Mouse (Mus musculus): ENCODE measurements around the gene Numb.

Gene Numb

GRCm38 (mm10) chr12:83852512-83853213 lies 69.1 kb downstream of the Numb start:
- no peak for DNase-seq (ENCODE audit: low spot score)

DNA sequence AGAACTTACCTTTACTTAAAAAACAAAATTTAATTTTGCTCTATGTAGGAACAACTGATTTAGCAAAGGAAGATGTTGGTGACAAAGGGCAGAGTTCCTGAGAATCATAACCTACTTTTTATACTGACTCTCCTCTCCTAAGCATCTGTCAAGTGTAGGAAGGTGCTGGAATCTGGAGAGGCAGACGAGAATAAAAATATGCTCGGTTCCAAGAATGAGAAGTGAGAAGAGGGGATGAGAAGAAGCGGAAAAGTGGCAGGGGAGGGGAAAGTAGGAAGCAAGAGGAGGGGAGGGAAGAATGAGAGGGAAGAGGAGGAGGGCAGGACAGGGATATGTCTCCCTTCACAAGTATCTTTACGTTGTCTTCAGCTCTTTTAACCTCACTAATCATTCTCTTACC lies 71.4 kb downstream of the Numb start:
- no peak for DNase-seq (ENCODE audit: low spot score)

GRCm38 (mm10) chr12:83848595-83849231 lies 73.0 kb downstream of the Numb start:
- DNase-seq (ENCODE audit: low spot score) = no peak

DNA sequence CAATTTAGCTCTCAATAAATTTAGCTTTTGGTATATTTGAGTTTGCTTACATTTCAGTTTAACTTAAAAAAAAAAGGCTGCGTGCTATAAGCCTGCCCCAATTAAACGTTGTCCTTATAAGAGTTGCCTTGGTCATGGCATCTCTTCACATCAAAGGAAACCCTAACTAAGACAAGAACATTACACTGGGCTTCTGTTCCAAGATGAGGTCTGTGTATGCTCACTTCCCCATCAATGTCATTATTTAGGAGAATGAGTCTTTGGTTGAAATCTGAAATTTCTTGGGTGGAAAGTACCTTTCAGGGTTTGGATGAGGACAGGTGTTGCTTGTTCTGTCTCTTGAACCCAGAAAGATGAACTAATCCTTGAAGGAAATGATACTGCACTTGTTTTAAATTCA lies 73.9 kb downstream of the Numb start:
- no peak for DNase-seq (ENCODE audit: low spot score)

GRCm38 (mm10) chr12:83842678-83843440 lies 78.9 kb downstream of the Numb start:
- no peak for DNase-seq (ENCODE audit: low spot score)

DNA sequence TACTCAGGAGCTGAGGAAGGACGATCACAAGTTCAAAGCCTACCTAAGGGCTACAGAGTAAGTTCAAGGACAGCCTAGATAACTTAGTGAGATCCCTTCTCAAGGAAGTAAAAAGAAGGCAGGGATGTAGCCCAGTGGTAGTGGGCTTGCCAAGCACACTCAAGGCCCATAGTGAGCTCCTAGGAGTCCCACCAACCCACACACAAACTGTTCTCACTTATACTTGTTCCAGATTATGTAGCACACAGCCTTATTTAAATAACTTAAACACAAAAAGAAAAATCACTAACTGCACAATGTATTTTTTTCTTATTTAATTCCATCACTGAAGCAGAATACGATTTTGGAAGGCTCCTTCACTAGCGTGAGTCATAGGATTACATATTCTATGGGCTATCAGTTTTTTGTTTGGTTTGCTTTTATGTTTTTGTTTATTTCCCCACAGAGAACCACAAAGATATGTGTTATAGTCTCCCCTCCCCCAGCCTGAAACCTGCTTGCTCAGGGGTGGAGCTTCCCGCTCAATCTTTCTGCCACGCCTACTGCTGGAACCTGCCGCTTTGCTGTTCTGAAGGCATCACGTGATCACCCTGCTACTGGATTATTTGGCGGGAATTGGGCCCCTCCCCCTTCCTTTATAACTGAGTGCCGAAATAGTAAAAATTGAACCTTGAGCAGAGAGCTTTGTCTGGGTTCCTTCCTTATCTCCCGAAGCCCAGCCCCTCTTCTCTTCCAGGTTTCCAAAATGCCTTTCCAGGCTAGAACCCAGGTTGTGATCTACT lies 80.1 kb downstream of the Numb start:
- no peak for DNase-seq (ENCODE audit: low spot score)

- no peak for DNase-seq (ENCODE audit: low spot score)
These were observed 87.8 kb downstream of the Numb start for GRCm38 (mm10) chr12:83833979-83834378.

GRCm38 (mm10) chr12:83830424-83830823 lies 91.3 kb downstream of the Numb start:
- peak; percentile 52 for DNase-seq (ENCODE audit: low spot score)

- no peak for DNase-seq (ENCODE audit: low spot score)
These were observed 105.1 kb downstream of the Numb start for GRCm38 (mm10) chr12:83816616-83817015.

DNA sequence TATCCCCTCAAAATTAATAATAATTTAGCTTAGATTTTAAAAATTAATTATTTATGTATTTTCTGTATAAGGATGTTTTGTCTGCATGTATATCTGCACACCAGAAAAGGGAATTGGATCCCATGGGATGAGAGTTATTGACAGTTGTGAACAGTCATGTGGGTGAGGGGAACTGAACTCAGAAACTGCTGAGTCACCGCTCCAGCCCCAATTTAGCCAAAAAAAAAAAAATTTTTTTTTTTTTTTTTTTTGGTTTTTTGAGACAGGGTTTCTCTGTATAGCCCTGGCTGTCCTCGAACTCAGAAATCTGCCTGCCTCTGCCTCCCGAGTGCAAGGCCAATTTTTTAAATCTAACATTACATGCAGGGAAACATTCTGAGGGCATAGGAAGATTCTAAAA lies 109.8 kb downstream of the Numb start:
- no peak for DNase-seq (ENCODE audit: low spot score)

DNA sequence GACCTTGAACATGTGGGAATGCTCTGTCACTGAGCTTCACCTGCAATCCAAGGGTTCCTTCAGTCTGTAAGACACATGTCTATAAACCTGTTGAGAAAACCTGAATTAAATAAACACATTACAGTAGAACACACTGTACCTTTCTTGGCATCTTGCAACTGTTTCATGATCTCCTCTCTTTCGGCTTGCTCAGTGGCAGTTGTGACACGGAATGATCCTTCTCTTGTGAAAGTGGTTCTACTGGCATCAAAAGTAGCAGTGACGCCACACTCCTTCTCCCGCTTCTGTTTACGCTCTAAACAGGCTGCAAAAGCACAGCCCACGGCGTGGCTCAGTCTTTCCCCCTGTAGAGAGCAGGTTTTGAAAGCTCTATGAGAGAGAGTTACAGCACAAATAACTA lies 118.1 kb downstream of the Numb start:
- DNase-seq (ENCODE audit: low spot score) = no peak

GRCm38 (mm10) chr12:83800943-83801342 lies 120.8 kb downstream of the Numb start:
- DNase-seq (ENCODE audit: low spot score) = no peak

DNA sequence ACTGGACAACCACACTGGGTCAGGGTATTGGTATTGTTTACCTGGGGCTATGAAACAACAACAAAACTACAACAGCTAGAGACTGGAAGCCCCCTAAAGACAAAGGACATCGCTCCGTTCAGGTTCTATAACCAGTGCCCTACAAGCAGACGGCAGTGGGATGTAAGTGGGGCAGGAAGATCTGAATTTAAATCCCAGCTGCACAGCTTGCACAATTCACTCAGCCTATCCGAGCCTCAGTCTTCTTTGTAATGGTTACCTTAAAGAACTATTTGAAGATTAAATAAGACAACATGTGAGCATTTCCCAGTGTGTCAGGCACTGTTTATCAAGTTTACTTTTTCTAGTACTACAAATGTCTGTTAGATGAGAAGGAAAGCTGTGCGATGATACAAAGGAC lies 123.4 kb downstream of the Numb start:
- DNase-seq (ENCODE audit: low spot score) = no peak

DNA sequence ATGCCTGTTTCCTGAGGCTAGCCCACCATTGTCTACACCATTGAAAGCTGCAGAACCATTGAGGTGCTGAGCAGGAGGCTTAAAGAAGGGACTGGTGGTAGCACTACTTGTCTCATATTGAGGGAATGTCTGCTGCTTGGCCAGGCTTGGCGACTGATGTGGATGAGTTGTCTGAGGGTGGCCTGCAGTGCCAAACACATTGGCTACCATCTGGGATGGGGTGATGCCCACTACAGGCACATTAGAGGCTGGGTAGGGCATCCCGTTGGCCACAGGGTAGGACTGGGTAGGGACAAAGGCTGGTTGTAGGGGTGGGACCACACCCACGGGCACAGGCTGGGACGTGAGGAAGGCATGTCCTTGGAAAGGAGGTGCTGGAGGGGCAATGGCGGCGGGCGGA lies 126.1 kb downstream of the Numb start:
- no peak for DNase-seq (ENCODE audit: low spot score)

DNA sequence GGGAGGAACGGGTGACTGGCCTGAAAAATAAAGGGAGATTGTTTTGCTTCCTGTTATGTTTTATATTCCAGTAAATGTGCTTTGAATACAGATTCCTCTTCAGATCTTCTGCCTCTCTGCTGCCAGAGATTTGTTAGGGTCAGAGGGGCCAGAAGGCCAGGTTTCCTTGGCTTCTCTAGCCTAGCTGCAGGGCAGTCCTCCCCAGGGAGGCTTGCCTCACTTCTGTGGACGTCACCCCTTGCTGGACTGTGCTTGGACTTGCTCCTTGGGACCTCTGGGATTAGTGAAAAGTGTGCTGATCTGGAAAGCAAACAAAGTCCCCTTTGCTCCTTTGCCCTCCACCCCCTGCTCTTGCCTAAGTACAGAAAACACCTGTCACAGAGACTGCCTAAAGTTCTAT lies 126.7 kb downstream of the Numb start:
- no peak for DNase-seq (ENCODE audit: low spot score)

- DNase-seq (ENCODE audit: low spot score) = no peak
These were observed 128.9 kb downstream of the Numb start for GRCm38 (mm10) chr12:83792706-83793410.

GRCm38 (mm10) chr12:83791737-83792136 lies 130.0 kb downstream of the Numb start:
- DNase-seq (ENCODE audit: low spot score) = no peak

- no peak for DNase-seq (ENCODE audit: low spot score)
These were observed 131.0 kb downstream of the Numb start for GRCm38 (mm10) chr12:83790749-83791148.

- no peak for DNase-seq (ENCODE audit: low spot score)
These were observed 132.0 kb downstream of the Numb start for GRCm38 (mm10) chr12:83789781-83790140.

- no peak for DNase-seq (ENCODE audit: low spot score)
These were observed 132.5 kb downstream of the Numb start for GRCm38 (mm10) chr12:83789051-83789780.

DNA sequence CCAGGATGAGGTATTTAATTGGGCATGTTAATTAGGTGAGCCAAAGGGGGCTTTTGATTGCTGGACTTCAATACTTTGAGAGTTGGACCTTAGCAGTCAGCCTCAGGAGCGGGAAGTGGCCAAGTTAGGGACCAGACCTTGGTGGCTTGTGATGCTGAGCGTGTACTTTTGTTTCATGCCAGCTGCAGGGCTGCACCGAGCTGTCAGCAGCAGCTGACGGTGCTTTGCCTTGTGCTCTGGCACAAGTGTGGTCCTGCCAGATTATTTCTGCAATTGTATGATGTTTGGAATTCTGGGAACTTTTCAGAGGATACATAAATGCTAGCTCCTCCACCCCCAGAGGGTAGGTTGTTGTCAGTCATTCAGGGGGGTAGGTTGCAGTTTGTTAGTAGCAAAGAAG lies 136.4 kb downstream of the Numb start:
- no peak for DNase-seq (ENCODE audit: low spot score)
